Mouse (Mus musculus) retina, embryonic 14.5 days (tissue): Measurements from ENCODE around the gene Btbd35f9.
"Not testable (repeated sequence)": the region's sequence is repeated elsewhere in the genome, so short reads cannot be mapped to it uniquely, and the experiment has no call there.

Experiments
- DNase-seq: peaks from one replicate; pipeline ENCODE4 v3.0.0-alpha.2; 2015; ENCODE audit warnings: low spot score

Btbd35f9 gene

DNA sequence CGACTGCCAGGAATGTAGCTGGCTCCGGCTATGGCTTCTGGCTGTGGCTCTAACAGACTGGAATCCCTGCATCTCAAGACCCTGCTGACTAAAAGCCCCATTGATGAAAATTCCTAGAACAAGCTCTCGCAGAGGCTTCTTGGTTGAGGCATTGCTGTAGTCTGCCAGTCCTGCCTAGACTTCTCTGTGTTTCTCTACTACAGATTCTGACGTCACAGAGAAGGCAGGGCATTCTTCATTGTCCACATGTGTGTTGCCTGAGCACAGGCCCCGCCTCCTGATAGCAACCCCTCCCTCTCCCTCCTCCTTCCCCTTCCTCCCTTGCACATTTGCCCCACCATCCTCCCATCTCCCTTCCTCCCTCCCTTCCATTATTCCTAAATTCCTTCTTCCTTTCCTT, at the start of gene Btbd35f9:
Gene Btbd35f9 (minus strand): TSS at position 101 of the 400 bp plus-strand sequence.
- DNase-seq = not testable (repeated sequence)
